Mouse (Mus musculus): ENCODE measurements around the gene Defb21. TPM values are rescaled to one million over a fixed set of nuclear protein-coding genes. Genes with fewer than 3 reads are reported as not detected.
A peak's percentile ranks its signal among the peaks of the same experiment; 100 is the strongest.

The Defb21 gene
- total RNA-seq, 4 experiments from 2014 or later: not detected

DNA sequence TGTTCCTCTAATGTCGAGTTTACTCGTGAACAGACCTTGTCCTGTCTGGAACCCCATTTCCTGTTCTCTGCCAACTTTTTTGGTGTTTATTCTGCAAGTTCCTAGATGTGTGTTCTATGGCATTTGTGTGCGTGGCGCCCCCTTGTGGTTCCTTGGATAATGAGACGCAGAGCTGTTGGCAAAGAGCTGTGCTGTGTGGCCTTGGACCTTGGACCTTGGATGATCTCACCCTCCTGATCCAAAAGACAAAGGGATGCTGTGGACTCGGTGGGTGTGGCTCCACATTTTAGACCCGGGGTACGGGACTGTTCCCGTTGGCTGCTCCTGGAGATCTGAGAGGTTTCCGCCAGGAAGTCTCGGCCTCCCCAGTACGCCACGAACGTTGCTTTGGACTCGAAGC is 31.5 kb downstream of the Defb21 start, which contains the start of gene Defb36:
Gene Defb36, plus strand, starts transcription at position 271 of the 400 bp plus-strand sequence.
- DNase-seq (ENCODE audit: low spot score in 2 of 2): no peak

DNA sequence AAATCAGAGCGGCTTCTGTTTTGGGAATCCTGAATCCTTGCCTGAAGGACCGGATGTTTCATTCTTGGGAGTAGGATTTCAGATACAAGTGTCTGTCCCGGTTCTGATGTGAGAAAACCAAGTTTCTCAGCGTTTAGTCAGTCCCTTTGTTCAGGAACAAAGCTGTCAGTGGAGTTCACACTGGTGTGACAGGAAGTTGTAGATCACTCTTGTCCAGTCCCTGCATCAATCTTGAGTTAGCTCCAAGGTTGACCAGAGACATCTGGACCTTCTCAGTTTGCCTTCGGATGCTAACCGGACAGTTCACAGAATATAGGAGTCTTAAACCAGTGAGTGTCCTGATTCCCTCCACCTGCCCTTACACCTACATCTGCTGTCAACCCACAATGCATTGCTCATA is 35.2 kb downstream of the Defb21 start:
- no peak for DNase-seq (ENCODE audit: low spot score in 2 of 2)

DNA sequence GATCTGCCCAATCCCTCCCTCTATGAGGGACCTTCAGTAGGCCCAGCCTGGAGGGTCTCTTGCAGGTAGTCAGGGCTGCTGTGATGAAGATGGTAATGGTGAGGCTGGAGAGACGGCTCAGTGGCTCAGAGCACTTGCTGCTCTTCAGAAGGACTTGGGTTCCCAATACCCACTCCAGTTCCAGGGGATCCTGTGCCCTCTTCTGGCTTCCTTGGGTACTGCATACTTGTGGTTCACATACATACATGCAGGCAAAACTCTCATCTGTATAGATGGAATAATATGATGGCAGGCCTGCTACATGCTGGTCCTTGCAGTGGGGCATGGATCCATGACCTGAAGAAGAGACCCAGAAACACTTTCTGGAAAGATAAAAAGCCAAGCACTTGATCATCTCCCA is 36.2 kb downstream of the Defb21 start:
- DNase-seq (ENCODE audit: low spot score in 2 of 2): no peak

DNA sequence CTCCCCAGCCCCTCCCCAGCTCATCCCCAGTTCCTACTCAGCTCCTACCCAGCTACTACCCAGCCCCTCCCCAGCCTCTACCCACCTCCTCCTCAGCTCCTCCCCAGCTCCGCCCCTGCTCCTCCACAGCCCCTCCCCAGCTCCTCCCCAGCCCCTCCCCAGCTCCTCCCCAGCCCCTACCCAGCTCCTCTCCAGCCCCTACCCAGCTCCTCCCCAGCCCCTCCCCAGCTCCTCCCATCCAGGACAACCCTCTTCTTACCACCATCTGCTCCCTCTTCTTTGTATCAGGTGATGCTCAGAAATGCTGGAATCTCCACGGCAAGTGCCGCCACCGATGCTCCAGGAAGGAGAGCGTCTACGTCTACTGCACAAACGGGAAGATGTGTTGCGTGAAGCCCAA is 39.6 kb downstream of the Defb21 start:
- DNase-seq (ENCODE audit: low spot score in 2 of 2): no peak

DNA sequence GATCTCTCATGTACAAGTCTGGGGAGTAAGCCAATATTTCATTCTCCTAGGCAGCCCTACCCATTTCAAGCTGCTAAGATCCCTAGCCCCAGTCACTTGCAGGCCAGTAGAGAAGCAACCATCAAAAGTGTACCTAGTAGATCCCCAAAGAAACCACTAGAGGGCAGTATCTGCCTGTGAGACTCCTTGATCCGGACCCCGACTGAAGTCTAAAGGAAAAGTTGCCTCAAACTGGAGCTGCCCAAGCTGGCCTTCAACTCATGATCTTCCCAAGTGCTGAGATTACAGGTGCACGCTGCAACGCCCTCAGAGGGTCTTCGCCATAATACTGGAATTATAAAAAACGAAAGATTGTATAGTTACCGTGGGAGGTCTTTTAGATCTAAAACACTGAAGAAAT is 43.0 kb downstream of the Defb21 start:
- DNase-seq (ENCODE audit: low spot score in 2 of 2): peak in 1 of 2 experiments; percentile 25

DNA sequence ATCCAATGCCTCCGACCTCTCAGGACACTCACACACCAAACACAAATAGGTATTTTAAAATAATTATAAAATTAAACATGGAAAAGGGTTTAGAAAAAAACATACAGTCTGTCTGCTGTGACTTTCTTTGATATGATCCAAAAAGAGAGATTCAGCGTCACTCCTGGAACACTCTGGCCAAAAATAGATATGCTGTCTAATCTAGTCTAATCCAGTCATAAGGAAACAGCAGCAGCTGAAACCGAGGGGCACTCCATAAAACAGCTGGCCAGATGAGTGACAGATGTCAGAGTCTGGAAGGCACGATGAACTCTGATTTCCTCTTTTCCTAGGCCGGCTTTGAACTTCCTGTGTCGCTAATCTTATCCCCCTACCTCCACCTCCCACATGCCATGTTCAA is 43.9 kb downstream of the Defb21 start:
- DNase-seq (ENCODE audit: low spot score in 2 of 2): no peak

DNA sequence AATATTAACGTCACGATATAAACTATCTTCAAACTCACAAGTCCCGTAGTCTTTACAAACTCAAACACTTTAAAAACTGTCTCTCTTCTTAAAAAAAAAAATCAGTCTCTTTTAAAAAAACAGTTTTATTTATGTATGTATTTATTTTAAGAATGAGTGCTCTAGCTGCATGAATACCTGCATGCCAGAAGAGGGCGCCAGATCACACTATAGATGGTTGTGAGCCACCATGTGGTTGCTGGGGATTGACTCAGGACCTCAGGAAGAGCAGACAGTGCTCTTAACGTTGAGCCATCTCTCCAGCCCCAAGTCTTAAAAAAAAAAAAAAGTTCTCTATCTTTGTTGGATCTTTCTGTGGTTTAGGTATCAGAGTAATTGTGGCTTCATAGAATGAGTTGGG is 44.8 kb downstream of the Defb21 start:
- no peak for DNase-seq (ENCODE audit: low spot score in 2 of 2)

DNA sequence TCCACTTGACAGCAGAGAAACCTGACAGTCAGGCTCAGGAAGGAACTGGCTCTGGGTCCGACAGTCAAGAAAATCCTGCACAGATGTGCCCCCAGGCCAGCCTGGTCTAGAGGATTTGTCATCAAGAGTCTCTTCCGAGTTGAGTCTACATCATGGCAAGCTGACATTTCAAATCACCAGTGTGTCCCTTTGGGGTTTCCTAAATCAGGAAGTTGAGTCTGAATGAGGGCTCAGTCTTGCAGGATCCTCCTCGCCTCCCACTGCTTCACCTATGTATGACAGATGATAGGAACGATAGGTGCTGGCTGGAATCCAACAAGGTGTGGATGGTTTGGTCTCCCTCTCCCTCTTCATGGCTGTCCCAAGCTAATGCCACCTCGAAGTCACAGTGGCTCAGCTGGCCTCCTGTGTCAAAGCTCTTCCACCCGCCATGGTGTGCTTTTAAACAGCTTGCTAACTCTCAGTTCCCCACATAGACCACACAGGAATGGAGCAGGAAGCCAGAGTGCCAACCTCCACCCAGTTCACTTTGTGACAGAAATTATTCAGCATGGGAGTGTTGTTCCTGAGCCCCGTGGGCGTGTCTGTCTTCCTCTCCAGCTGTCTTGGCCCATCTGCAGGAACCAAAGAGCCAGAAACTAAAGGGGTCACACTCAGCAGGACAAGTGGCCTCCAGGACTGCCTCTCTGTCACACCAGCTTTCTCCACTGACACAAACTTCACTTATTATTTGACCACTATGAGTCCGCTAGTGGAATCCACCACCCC is 48.0 kb downstream of the Defb21 start:
- DNase-seq (ENCODE audit: low spot score in 2 of 2): no peak

DNA sequence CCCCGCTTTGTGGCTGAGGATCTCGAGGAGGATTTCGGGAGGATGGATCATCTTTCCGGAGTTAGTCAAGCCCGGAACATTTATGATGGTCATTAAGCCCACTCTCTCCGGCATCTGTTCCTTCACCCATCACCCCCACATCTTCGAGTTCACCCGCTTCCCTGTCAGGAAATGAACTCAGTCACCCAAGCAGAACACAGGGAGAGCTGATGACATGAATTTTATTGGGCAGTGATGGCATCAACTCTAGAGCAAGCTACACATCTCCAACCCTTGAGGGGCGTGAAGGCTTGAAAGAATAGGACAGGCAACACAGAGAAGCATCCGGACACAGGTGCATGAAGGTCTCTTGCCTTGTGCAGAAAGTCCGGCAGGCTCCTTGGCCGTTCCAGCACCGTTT is 49.6 kb downstream of the Defb21 start:
- no peak for DNase-seq (ENCODE audit: low spot score in 2 of 2)

DNA sequence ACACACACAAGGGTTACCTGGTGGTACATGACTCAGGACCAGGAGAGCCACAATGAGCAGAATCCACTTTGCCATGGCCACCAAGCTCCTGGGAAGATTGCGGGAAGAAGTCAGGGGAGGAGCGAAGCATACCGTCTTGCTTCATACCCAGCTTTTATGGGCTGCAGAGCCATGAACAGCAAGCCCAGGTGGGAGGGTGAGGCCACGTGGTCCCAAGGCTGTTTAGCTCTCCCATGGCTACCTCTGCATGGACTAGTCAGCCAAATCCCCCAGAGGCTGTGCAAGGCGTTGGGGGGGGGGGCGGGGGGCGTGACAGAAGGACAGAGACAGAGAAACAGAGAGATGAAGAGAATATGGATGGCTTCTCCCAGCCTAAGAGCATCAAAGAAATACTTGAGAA is 50.4 kb downstream of the Defb21 start, which contains the start of gene Defb25:
Gene Defb25, minus strand, starts transcription at position 101 of the 400 bp plus-strand sequence.
- no peak for DNase-seq (ENCODE audit: low spot score in 2 of 2)

Other genes with a start within 250 kb of the Defb21 start
- 100 to 1,000 TPM; 105 to 110 (median 105) TPM for gene Rbck1, start 240.1 kb upstream of the Defb21 start, total RNA-seq (2022)
- gene Trib3, start 228.7 kb upstream of the Defb21 start, total RNA-seq (2022): 1 to 10 TPM in 3 of 4 experiments, under 1 TPM in 1; 0.84 to 2.1 (median 1.5) TPM
- gene Nrsn2, start 196.1 kb upstream of the Defb21 start, total RNA-seq (2022): 100 to 1,000 TPM; 112 to 125 (median 120) TPM
- gene Sox12, start 174.7 kb upstream of the Defb21 start, total RNA-seq (2022): 10 to 100 TPM; 12.9 to 15.4 (median 14.3) TPM
- 10 to 100 TPM in 3 of 4 experiments, 1 to 10 TPM in 1; 9.6 to 11.2 (median 10.9) TPM for gene Zcchc3, start 157.7 kb upstream of the Defb21 start, total RNA-seq (2022)
- gene 6820408C15Rik, start 157.2 kb upstream of the Defb21 start, total RNA-seq (2022): 1 to 10 TPM; 2.0 to 3.7 (median 2.7) TPM
- gene Defb23, start 108.1 kb upstream of the Defb21 start, total RNA-seq (2022): not detected
- not detected for gene Defb20, start 95.7 kb upstream of the Defb21 start, total RNA-seq (2022)
- not detected for gene Defb22, start 82.6 kb upstream of the Defb21 start, total RNA-seq (2022)
- not detected for gene Defb26, start 61.1 kb upstream of the Defb21 start, total RNA-seq (2022)
- not detected for gene Defb28, start 54.5 kb upstream of the Defb21 start, total RNA-seq (2022)
- not detected for gene Defb29, start 32.6 kb upstream of the Defb21 start, total RNA-seq (2022)
- gene Gm17416, start 3.4 kb upstream of the Defb21 start, total RNA-seq (2022): not detected
- not detected for gene Defb19, start 7.6 kb downstream of the Defb21 start, total RNA-seq (2022)
- gene Defb45, start 26.7 kb downstream of the Defb21 start, total RNA-seq (2022): not detected
- gene Defb36, start 31.6 kb downstream of the Defb21 start, total RNA-seq (2022): not detected
- not detected for gene Defb25, start 50.3 kb downstream of the Defb21 start, total RNA-seq (2022)
- gene Rem1, start 54.2 kb downstream of the Defb21 start, total RNA-seq (2022): 1 to 10 TPM in 2 of 4 experiments, under 1 TPM in 2; 0.87 to 1.6 (median 1.1) TPM
- gene H13, start 96.7 kb downstream of the Defb21 start, total RNA-seq (2022): 10 to 100 TPM; 59.6 to 78.5 (median 71.8) TPM
- gene Mcts2, start 114.3 kb downstream of the Defb21 start, total RNA-seq (2022): 10 to 100 TPM; 15.5 to 18.6 (median 18.2) TPM
- gene Id1, start 163.5 kb downstream of the Defb21 start, total RNA-seq (2022): 10 to 100 TPM; 19.1 to 30.8 (median 22.9) TPM
- gene Cox4i2, start 181.4 kb downstream of the Defb21 start, total RNA-seq (2022): 1 to 10 TPM; 2.1 to 4.8 (median 2.5) TPM

Measured in left cerebral cortex, adult 8-10 months (tissue).